Mouse (Mus musculus) limb, embryonic 14.5 days (tissue): ENCODE measurements around the gene Spock1. TPM values are rescaled to one million over a fixed set of nuclear protein-coding genes. Genes with fewer than 3 reads are reported as not detected.

Source experiments
- ATAC-seq: fragments of 200-750 bp; cut with Nextera tagmentation; 2 replicates; pipeline ENCODE4 v1.8.0; 2017; ENCODE audit warnings: low read depth, moderate number of reproducible peaks, moderate TSS enrichment; ENCODE audit not compliant: low FRiP score
- DNase-seq: peaks from one replicate; pipeline ENCODE4 v3.0.0-alpha.2; 2015; ENCODE audit warnings: low spot score
- H3K27ac ChIP-seq: fragments of 300-500 bp; sonication (generic); replicated peaks from 2 replicates; pipeline ENCODE4 v1.5.1; 2014; ENCODE audit warnings: low read depth, mild to moderate bottlenecking, low read length, moderate library complexity, mixed read lengths
- H3K27me3 ChIP-seq: fragments of 300-500 bp; sonication (generic); 2 replicates; pipeline ENCODE4 v1.6.1; 2014; ENCODE audit warnings: low read length, mixed read lengths; ENCODE audit not compliant: control insufficient read depth, insufficient read depth
- H3K36me3 ChIP-seq: fragments of 300-500 bp; sonication (generic); 2 replicates; pipeline ENCODE4 v1.6.1; 2014; ENCODE audit warnings: mild to moderate bottlenecking, low read length, moderate library complexity, mixed read lengths; ENCODE audit not compliant: control insufficient read depth, insufficient read depth
- H3K4me1 ChIP-seq: fragments of 300-500 bp; sonication (generic); 2 replicates; pipeline ENCODE4 v1.6.1; 2014; ENCODE audit warnings: antibody characterized with exemption, low read length, mixed read lengths; ENCODE audit not compliant: control insufficient read depth, insufficient read depth
- H3K4me2 ChIP-seq: fragments of 300-500 bp; sonication (generic); replicated peaks from 2 replicates; pipeline ENCODE4 v1.6.1; 2014; ENCODE audit warnings: low read depth, mild to moderate bottlenecking, low read length, moderate library complexity; ENCODE audit not compliant: severe bottlenecking
- H3K4me3 ChIP-seq: fragments of 300-500 bp; sonication (generic); replicated peaks from 2 replicates; pipeline ENCODE4 v1.5.1; 2014; ENCODE audit warnings: low read length
- H3K9ac ChIP-seq: fragments of 300-500 bp; sonication (generic); 2 replicates; pipeline ENCODE4 v1.6.1; 2014; ENCODE audit warnings: mild to moderate bottlenecking, low read depth, low read length, moderate library complexity; ENCODE audit not compliant: severe bottlenecking
- H3K9me3 ChIP-seq: fragments of 300-500 bp; sonication (generic); 2 replicates; pipeline ENCODE4 v1.6.1; 2016; ENCODE audit warnings: low read length; ENCODE audit not compliant: control insufficient read depth
- POLR2A ChIP-seq: fragments of 200-500 bp; IDR thresholded peaks from 2 replicates; pipeline ENCODE4 v1.8.0; 2012; ENCODE audit warnings: inconsistent platforms, mild to moderate bottlenecking, moderate library complexity, borderline replicate concordance; ENCODE audit not compliant: insufficient read depth, insufficient read length; ENCODE audit errors: extremely low read depth
- WGBS: fragments of 180-500 bp; shearing (Covaris S2); extraction: QIAGEN DNeasy Blood & Tissue Kit; methylation state at CpG from one replicate; pipeline ENCODE4 v1.1.7; 2014; 5-methylcytosine and 5-hydroxymethylcytosine counted together
- polyA plus RNA-seq, 2 experiments: library from polyadenylated mRNA; depleted of rRNA in 1 of 2; stranded (reverse) in 1 of 2; unstranded in 1 of 2; fragments of >200 nt; fragmentation: Nextera tagmentation in 1 of 2; extraction: Ambion mirVana in 1 of 2; gene quantifications; 2 replicates each; pipeline versions ENCODE4 v1.2.1 to v1.2.3; 2012 to 2014

Gene Spock1
- polyA plus RNA-seq, 2 experiments: 1.6 to 2.1 TPM

DNA sequence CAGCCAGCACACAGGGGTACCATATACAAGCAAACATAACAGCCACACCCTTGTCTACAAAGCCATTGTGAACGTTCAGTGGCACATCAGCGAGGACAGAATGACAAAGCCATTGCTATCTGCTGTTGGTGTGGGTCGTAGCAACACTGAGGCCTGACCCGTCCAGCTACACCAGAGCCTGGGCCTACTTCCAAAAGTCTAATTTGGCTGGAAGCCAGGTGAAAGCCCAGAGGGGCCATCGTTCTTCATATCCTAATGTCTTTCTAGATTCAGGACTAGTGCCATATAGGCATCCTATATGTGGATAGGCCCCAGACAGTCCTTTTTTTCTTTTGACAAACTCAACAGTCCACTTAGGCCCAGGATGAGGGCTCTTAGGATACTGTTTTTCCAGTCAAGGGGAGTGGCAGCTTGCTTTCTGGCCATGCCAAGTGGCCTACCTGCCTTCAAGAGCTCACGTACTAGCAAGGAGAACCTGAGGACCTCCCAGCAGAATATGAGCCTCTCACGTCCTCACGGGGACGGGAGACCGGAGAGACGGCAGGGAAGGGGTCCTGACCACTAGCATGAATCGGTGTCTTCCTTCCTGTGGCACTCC lies 114.4 kb downstream of the Spock1 start:
- DNase-seq (no peak), ATAC-seq (no peak)
- Histone ChIP-seq H3K4me2 (no peak overlapping the region), H3K4me3 (no peak overlapping the region), H3K9ac (no peak overlapping the region), H3K27ac (no peak overlapping the region), H3K27me3 (no peaks in the 10 kb centered on the region), H3K9me3 (no peaks in the 10 kb centered on the region), H3K36me3 (no peaks in the 10 kb centered on the region), H3K4me1 (no peaks in the 10 kb centered on the region)
- no peak for TF ChIP-seq POLR2A
- 81% methylated on average over 12 of the region's 12 CpGs for WGBS

DNA sequence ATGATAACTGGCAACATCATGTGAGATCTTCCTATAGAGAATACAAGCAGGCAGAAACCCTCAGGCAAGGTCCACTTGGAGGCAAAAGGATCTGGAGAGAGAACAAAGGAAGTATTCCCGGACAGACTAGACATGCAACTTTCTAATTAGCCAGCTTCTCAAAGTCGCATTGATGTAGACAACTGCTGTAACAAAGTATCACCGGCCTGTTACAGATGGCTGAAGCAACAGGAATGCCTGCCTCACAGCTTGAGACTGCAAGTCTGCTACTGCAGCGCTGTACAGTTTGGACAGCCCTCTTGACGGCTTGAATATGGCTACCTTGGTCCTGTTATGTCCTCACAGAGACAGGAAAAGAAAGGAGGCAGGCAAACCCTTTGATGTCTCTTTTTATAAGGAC lies 118.3 kb downstream of the Spock1 start:
- ATAC-seq (no peak), DNase-seq (no peak)
- WGBS: 27% methylated on average over 5 of the region's 5 CpGs
- no peaks in the 10 kb centered on the region for H3K27me3 ChIP-seq
- TF ChIP-seq POLR2A: no peak
- H3K36me3 ChIP-seq: no peaks in the 10 kb centered on the region
- H3K4me3 ChIP-seq: no peak overlapping the region
- no peak overlapping the region for H3K27ac ChIP-seq
- no peak overlapping the region for H3K9ac ChIP-seq
- H3K4me1 ChIP-seq: no peaks in the 10 kb centered on the region
- no peak overlapping the region for H3K4me2 ChIP-seq
- no peaks in the 10 kb centered on the region; the same call in 1 of the 2 replicates for H3K9me3 ChIP-seq

DNA sequence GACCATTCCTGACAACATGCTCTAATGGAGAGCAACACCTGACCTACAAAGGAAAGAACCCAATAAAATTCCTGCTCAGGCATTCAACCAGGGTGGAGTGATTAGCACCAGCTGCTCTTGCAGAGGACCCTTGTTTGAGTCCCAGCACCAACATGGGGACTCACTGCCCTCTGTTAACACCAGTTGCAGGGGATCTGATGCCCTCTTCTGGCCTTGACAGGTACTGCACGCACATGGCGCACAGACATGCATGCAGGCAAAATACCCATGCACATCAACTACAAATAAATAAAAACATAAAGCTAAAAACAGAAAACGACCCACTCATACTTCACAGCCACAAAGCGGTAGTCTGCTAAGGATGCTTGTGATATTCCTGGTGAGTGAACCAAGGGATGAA lies 119.8 kb downstream of the Spock1 start:
- 97% methylated on average over 4 of the region's 4 CpGs for WGBS
- Histone ChIP-seq H3K4me3 (no peak overlapping the region), H3K36me3 (no peaks in the 10 kb centered on the region), H3K4me1 (no peaks in the 10 kb centered on the region), H3K27ac (no peak overlapping the region), H3K9me3 (no peaks in the 10 kb centered on the region; the same call in 1 of the 2 replicates), H3K9ac (no peak overlapping the region), H3K4me2 (no peak overlapping the region), H3K27me3 (no peaks in the 10 kb centered on the region)
- no peak for TF ChIP-seq POLR2A
- DNase-seq (no peak), ATAC-seq (no peak)

DNA sequence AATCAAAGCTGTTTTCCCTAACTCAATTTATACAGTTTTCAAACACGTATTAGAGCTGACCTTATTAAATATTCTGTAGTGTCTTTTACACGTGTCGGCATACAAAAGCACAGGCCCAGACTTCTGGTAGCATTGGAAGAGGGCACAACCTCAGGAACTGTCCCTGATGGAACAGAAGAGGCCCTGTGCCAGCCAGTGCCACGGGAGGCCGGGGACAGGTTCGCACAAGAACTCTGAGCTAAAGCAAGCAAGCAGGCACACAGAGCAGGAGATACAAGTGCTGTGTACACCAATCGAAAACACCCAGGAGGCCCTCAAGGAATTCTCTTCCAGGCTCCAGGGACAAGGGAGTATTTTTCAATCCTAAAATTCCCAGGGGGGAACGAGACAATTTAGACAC lies 121.9 kb downstream of the Spock1 start:
- Histone ChIP-seq H3K9ac (no peak overlapping the region), H3K4me2 (no peak overlapping the region), H3K36me3 (no peaks in the 10 kb centered on the region), H3K27ac (no peak overlapping the region), H3K4me1 (no peaks in the 10 kb centered on the region), H3K9me3 (no peaks in the 10 kb centered on the region; the same call in 1 of the 2 replicates), H3K4me3 (no peak overlapping the region), H3K27me3 (no peaks in the 10 kb centered on the region)
- DNase-seq: no peak
- no peak for ATAC-seq
- WGBS: 74% methylated on average over 8 of the region's 8 CpGs
- no peak for TF ChIP-seq POLR2A

DNA sequence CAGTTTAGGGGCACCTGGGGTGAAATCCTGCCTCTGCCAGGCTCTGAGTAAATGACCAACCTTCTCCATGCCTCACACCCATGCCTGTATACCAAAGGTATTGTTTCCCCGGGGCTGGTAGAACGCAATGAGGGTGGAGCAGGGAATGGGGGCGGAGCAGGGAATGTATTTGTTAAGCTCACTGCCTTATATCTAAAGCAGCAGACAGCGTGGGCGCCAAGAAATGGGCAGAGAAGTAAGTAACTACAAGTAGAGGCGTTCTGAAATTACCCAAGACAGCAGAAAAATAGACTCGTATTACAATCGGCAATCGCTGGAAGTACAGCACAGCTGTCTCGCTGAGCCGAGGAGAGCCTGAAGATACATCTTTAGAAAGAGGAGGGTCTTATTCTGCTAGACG lies 125.2 kb downstream of the Spock1 start:
- Histone ChIP-seq H3K9me3 (no peaks in the 10 kb centered on the region), H3K36me3 (no peaks in the 10 kb centered on the region), H3K4me1 (no peaks in the 10 kb centered on the region), H3K27me3 (no peaks in the 10 kb centered on the region), H3K4me2 (no peak overlapping the region), H3K27ac (no peak overlapping the region), H3K9ac (no peak overlapping the region), H3K4me3 (no peak overlapping the region)
- ATAC-seq: no peak
- DNase-seq: no peak
- no peak for TF ChIP-seq POLR2A
- 58% methylated on average over 12 of the region's 12 CpGs for WGBS
